Mouse (Mus musculus): ENCODE measurements at regions not wholly inside any gene's neighbourhood (a gene's known extent, or its start where the extent isn't known, plus 50 kb on each side); places are given as distances from the start of the nearest gene placed in this dataset.

DNA sequence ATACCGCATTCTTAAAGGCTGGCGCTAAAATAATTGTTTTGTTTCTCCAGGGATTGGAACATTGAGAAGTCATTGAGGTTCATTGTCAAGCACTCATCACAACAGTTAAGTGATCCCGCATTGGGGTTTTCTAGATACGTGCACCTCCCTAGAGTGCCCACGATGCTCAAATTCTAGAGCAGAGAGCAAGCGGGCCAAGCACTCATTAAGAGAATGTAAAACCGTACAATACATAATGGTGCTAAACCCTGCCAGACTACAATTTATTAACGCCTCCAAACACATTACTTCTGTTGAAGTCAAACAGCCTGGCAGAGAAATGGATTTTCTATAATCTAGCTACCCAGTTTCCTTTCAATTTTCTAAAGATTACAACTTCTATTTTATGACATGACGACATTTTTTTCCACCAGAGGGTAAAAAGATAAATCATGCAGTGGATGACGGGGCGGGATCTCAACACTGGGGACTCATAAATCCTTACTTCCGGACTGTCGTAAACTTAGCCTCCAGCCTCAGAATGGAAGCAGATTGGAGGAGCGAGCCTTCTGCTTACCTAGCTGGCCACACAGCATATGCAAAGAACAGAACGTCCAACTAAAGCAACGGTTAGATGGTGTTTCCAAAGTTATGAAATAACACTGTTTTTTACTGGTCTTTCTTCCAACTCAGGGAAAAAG lies 482.8 kb downstream of the Rps29 start:
- TF ChIP-seq CTCF (IDR thresholded peaks at IDR 0.05; ENCODE audit: borderline replicate concordance, insufficient read depth, low read depth, low read length) (no peak), POLR2A (IDR thresholded peaks at IDR 0.05; ENCODE audit: borderline replicate concordance, insufficient read depth, low read length) (no peak)

Measured in cerebellum, adult 2 months (tissue).